Comparison of ENCODE assay signal across 11 mouse cellular contexts in the genomic region with DNA sequence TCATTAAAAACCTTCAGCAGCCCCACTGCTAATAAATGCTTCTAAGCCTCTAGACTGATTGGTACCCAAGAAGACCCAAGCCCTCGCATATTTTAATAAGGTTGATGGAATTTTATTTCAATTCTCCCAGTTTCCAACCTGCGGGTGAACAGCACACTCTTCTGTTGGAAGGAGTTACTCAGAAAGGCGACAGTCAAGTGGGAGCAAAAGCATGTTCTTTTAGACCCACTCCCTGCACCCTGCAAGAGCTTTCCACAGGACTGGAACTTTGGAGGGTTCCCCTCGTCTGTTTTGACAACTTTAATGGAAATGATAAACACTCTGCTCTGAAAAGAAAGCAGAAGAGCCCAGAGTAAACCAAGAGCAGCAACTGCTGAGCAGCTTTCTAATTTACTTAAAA.
DNase-seq lines count a peak whose midpoint lies in the region; ATAC-seq and TF ChIP-seq lines count a peak whose summit lies in the region.
"Had no signal": no experiment of that assay in that cellular context is flagged by ENCODE, and none has a peak within 500 bp of the region (broad histone marks: within the 10 kb centered on the region; RNA-seq: fewer than 3 reads in every experiment).

No protein-coding gene starts in this region.

- peaks cover 66% of the 10 kb centered on the region for H3K4me1 ChIP-seq in heart, embryonic 10.5 days
- peaks cover 5% of the 10 kb centered on the region; the same call in 1 of the 2 replicates for H3K4me1 ChIP-seq in lung, postnatal 0 days (ENCODE audit: insufficient read depth, low read depth, low read length)
- H3K4me1 ChIP-seq in intestine, embryonic 15.5 days (replicated peaks), result peaks cover 38% of the 10 kb centered on the region
- H3K4me1 ChIP-seq in neural tube, embryonic 13.5 days (replicated peaks), result peaks cover 49% of the 10 kb centered on the region

- ATAC-seq in lung, postnatal 0 days, result no peak
- no peak for ATAC-seq in intestine, embryonic 15.5 days
- ATAC-seq in neural tube, embryonic 13.5 days (ENCODE audit: low read depth), result no peak

- H3K36me3 ChIP-seq in heart, embryonic 10.5 days, result no peaks in the 10 kb centered on the region
- no peaks in the 10 kb centered on the region for H3K36me3 ChIP-seq in lung, postnatal 0 days (ENCODE audit: insufficient read depth, low read length)
- no peaks in the 10 kb centered on the region for H3K36me3 ChIP-seq in intestine, embryonic 15.5 days
- no peaks in the 10 kb centered on the region for H3K36me3 ChIP-seq in neural tube, embryonic 13.5 days
- H3K36me3 ChIP-seq: limb, embryonic 12.5 days had no signal

- peak overlapping the region; percentile 48; the same call in 1 of the 2 replicates for H3K4me2 ChIP-seq in lung, postnatal 0 days (replicated peaks; ENCODE audit: low read depth, low read length)
- peak overlapping the region; percentile 56 for H3K4me2 ChIP-seq in intestine, embryonic 15.5 days (replicated peaks)
- peak overlapping the region; percentile 11; the same call in 1 of the 2 replicates for H3K4me2 ChIP-seq in neural tube, embryonic 13.5 days

- no peak overlapping the region for H3K9ac ChIP-seq in lung, postnatal 0 days (replicated peaks; ENCODE audit: low read depth)
- H3K9ac ChIP-seq in intestine, embryonic 15.5 days, result 0 out of 2 replicates have a peak overlapping the region, but pooled peaks have one; percentile 37
- no peak overlapping the region for H3K9ac ChIP-seq in neural tube, embryonic 13.5 days
- H3K9ac ChIP-seq: limb, embryonic 12.5 days had no signal

- peak overlapping the region; percentile 82; the same call in 1 of the 2 replicates for H3K27ac ChIP-seq in heart, embryonic 10.5 days
- 0 out of 2 replicates have a peak overlapping the region, but pooled peaks have one; percentile 69 for H3K27ac ChIP-seq in lung, postnatal 0 days (ENCODE audit: low read length)
- H3K27ac ChIP-seq in intestine, embryonic 15.5 days, result peak overlapping the region; percentile 86; the same call in 1 of the 2 replicates
- H3K27ac ChIP-seq in neural tube, embryonic 13.5 days (replicated peaks), result no peak overlapping the region

- no peaks in the 10 kb centered on the region for H3K27me3 ChIP-seq in heart, embryonic 10.5 days (ENCODE audit: insufficient read depth, poor library complexity, severe bottlenecking)
- H3K27me3 ChIP-seq in lung, postnatal 0 days (replicated peaks; ENCODE audit: insufficient read depth, low read length), result no peaks in the 10 kb centered on the region
- H3K27me3 ChIP-seq in intestine, embryonic 15.5 days (replicated peaks), result no peaks in the 10 kb centered on the region
- peaks cover 8% of the 10 kb centered on the region for H3K27me3 ChIP-seq in neural tube, embryonic 13.5 days

- peak overlapping the region; percentile 48; the same call in 1 of the 2 replicates for H3K4me3 ChIP-seq in heart, embryonic 10.5 days
- no peak overlapping the region for H3K4me3 ChIP-seq in lung, postnatal 0 days (ENCODE audit: low read depth, low read length)
- H3K4me3 ChIP-seq in intestine, embryonic 15.5 days (replicated peaks), result peak overlapping the region; percentile 30; the same call in 1 of the 2 replicates
- H3K4me3 ChIP-seq in neural tube, embryonic 13.5 days, result no peak overlapping the region
- H3K4me3 ChIP-seq: limb, embryonic 12.5 days had no signal

- no peaks in the 10 kb centered on the region for H3K9me3 ChIP-seq in heart, embryonic 10.5 days
- no peaks in the 10 kb centered on the region for H3K9me3 ChIP-seq in lung, postnatal 0 days (ENCODE audit: low read length)
- no peaks in the 10 kb centered on the region for H3K9me3 ChIP-seq in intestine, embryonic 15.5 days
- no peaks in the 10 kb centered on the region for H3K9me3 ChIP-seq in neural tube, embryonic 13.5 days
- H3K9me3 ChIP-seq: limb, embryonic 12.5 days had no signal

- intact Hi-C loops in heart, postnatal 36 days (cut with DNase I), result loop anchor here (5.0 kb wide), 1 partner anchor 122 kb away; no protein-coding TSS in a partner anchor

- no peak for TF ChIP-seq EP300 in lung, postnatal 0 days (IDR thresholded peaks at IDR 0.05)

- DNase-seq in heart, embryonic 10.5 days (ENCODE audit: low spot score), result no peak
- no peak for DNase-seq in heart, postnatal 36 days
- DNase-seq in lung, postnatal 0 days (ENCODE audit: low spot score), result peak; percentile 53
- DNase-seq in lung, postnatal 14 days, result no peak
- no peak for DNase-seq in cerebellum, postnatal 36 days
- no peak for DNase-seq in spleen, postnatal 36 days (ENCODE audit: low spot score in 2 of 2)
- DNase-seq: cerebellum, adult 9-11 months; kidney, postnatal 14 days had no signal

- 29% methylated on average over 4 of the region's 4 CpGs for WGBS in heart, embryonic 10.5 days
- WGBS in lung, postnatal 0 days, result 20% methylated on average over 4 of the region's 4 CpGs
- WGBS in intestine, embryonic 15.5 days, result 29% methylated on average over 4 of the region's 4 CpGs
- WGBS in neural tube, embryonic 13.5 days, result 30% methylated on average over 4 of the region's 4 CpGs

- TF ChIP-seq CTCF in lung, postnatal 0 days (IDR thresholded peaks at IDR 0.05), result peak; percentile 54

Comparison
In these comparisons a context has a peak if more than half of its experiments do, and no peak if none do; other contexts are left out.
1. H3K4me3 ChIP-seq: peak in heart, embryonic 10.5 days (single experiment) and intestine, embryonic 15.5 days (single experiment); none in lung, postnatal 0 days (single experiment) and neural tube, embryonic 13.5 days (single experiment).
2. Peak in every context shown above with its lines, with median percentiles within 50 percentile points of each other: H3K4me2 ChIP-seq.